Mouse (Mus musculus) cerebellum, adult 2 months (tissue): ENCODE measurements around the gene Pgpep1l.
"Not testable (repeated sequence)": the region's sequence is repeated elsewhere in the genome, so short reads cannot be mapped to it uniquely, and the experiment has no call there.

ENCODE experiments used
- CTCF ChIP-seq: fragments of 200-500 bp; IDR thresholded peaks from 2 replicates; pipeline ENCODE4 v1.5.1; 2011; ENCODE audit warnings: low read depth, mild to moderate bottlenecking, control low read depth, low read length, moderate library complexity, borderline replicate concordance; ENCODE audit not compliant: insufficient read depth
- POLR2A ChIP-seq: fragments of 200-500 bp; IDR thresholded peaks from 2 replicates; pipeline ENCODE4 v1.6.1; 2011; ENCODE audit warnings: low read length, control low read depth, borderline replicate concordance; ENCODE audit not compliant: insufficient read depth

DNA sequence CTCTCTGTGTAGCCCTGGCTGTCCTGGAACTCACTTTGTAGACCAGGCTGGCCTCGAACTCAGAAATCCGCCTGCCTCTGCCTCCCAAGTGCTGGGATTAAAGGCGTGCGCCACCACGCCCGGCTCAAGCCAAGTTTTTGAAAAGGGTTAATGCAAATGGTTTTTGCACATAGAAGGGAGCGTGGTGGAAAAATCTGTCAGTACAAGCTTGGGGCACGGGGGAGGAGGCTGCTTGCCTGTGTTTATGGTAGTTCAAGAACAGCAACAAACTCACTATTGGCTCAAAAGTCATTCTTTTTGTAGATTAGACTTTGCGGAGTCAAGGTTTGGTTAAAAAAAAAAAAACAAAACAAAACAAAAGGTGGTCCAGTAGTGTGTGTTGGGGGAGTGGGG lies 11.4 kb upstream of the Pgpep1l start:
- TF ChIP-seq CTCF, POLR2A: not testable (repeated sequence)
